Mouse (Mus musculus): ENCODE measurements around the gene Mrvi1. TPM values are rescaled to one million over a fixed set of nuclear protein-coding genes. Genes with fewer than 3 reads are reported as not detected.

The Mrvi1 gene
- polyA plus RNA-seq, 1 experiment from 2014 or later = 1.0 TPM

GRCm38 (mm10) chr7:110962943-110963654 is 19.2 kb downstream of the Mrvi1 start:
- no peaks in the 10 kb centered on the region for H3K27me3 ChIP-seq (replicated peaks; ENCODE audit: control insufficient read depth, insufficient read depth, low read length)
- H3K4me1 ChIP-seq (ENCODE audit: control insufficient read depth, insufficient read depth, low read depth, low read length) = no peaks in the 10 kb centered on the region
- WGBS = 72% methylated on average over 9 of the region's 9 CpGs
- H3K4me3 ChIP-seq (ENCODE audit: low read length) = no peak overlapping the region
- no peak overlapping the region for H3K27ac ChIP-seq (ENCODE audit: low read depth, low read length)
- H3K4me2 ChIP-seq (ENCODE audit: low read length) = no peak overlapping the region
- no peak for ATAC-seq
- no peak overlapping the region for H3K9ac ChIP-seq (ENCODE audit: low read depth, low read length)
- H3K36me3 ChIP-seq (ENCODE audit: control insufficient read depth, insufficient read depth, low read length) = no peaks in the 10 kb centered on the region
- H3K9me3 ChIP-seq (ENCODE audit: control insufficient read depth, low read length) = no peaks in the 10 kb centered on the region

- Histone ChIP-seq H3K4me3 (ENCODE audit: low read length) (no peak overlapping the region), H3K27ac (ENCODE audit: low read depth, low read length) (no peak overlapping the region), H3K27me3 (replicated peaks; ENCODE audit: control insufficient read depth, insufficient read depth, low read length) (no peaks in the 10 kb centered on the region), H3K9ac (ENCODE audit: low read depth, low read length) (no peak overlapping the region), H3K4me2 (ENCODE audit: low read length) (no peak overlapping the region), H3K36me3 (ENCODE audit: control insufficient read depth, insufficient read depth, low read length) (no peaks in the 10 kb centered on the region), H3K4me1 (ENCODE audit: control insufficient read depth, insufficient read depth, low read depth, low read length) (no peaks in the 10 kb centered on the region), H3K9me3 (ENCODE audit: control insufficient read depth, low read length) (no peaks in the 10 kb centered on the region)
- no peak for ATAC-seq
- WGBS = 78% methylated on average over 3 of the region's 3 CpGs
These were observed 19.8 kb downstream of the Mrvi1 start for GRCm38 (mm10) chr7:110962497-110962896.

- ATAC-seq = no peak
These were observed 25.7 kb downstream of the Mrvi1 start for GRCm38 (mm10) chr7:110956422-110957170.

GRCm38 (mm10) chr7:110955576-110955975 is 26.7 kb downstream of the Mrvi1 start:
- Histone ChIP-seq H3K36me3 (ENCODE audit: control insufficient read depth, insufficient read depth, low read length) (no peaks in the 10 kb centered on the region), H3K4me2 (ENCODE audit: low read length) (no peak overlapping the region), H3K27ac (ENCODE audit: low read depth, low read length) (no peak overlapping the region), H3K9me3 (ENCODE audit: control insufficient read depth, low read length) (no peaks in the 10 kb centered on the region), H3K27me3 (replicated peaks; ENCODE audit: control insufficient read depth, insufficient read depth, low read length) (no peaks in the 10 kb centered on the region), H3K4me3 (ENCODE audit: low read length) (no peak overlapping the region), H3K9ac (ENCODE audit: low read depth, low read length) (peak overlapping the region; percentile 13; the same call in 1 of the 2 replicates), H3K4me1 (ENCODE audit: control insufficient read depth, insufficient read depth, low read depth, low read length) (no peaks in the 10 kb centered on the region)
- WGBS = 72% methylated on average over 2 of the region's 2 CpGs
- ATAC-seq = no peak

More at GRCm38 (mm10) chr7:110956422-110957170, 25.7 kb downstream of the Mrvi1 start:
- no peak overlapping the region for H3K27ac ChIP-seq (ENCODE audit: low read depth, low read length)
- H3K27me3 ChIP-seq (replicated peaks; ENCODE audit: control insufficient read depth, insufficient read depth, low read length) = no peaks in the 10 kb centered on the region
- H3K4me3 ChIP-seq (ENCODE audit: low read length) = no peak overlapping the region
- no peaks in the 10 kb centered on the region for H3K9me3 ChIP-seq (ENCODE audit: control insufficient read depth, low read length)
- no peak overlapping the region for H3K4me2 ChIP-seq (ENCODE audit: low read length)
- no peaks in the 10 kb centered on the region for H3K36me3 ChIP-seq (ENCODE audit: control insufficient read depth, insufficient read depth, low read length)
- WGBS = 90% methylated on average over 14 of the region's 14 CpGs
- no peaks in the 10 kb centered on the region for H3K4me1 ChIP-seq (ENCODE audit: control insufficient read depth, insufficient read depth, low read depth, low read length)
- no peak overlapping the region for H3K9ac ChIP-seq (ENCODE audit: low read depth, low read length)

- H3K4me3 ChIP-seq (ENCODE audit: low read length) = no peak overlapping the region
- H3K9me3 ChIP-seq (ENCODE audit: control insufficient read depth, low read length) = no peaks in the 10 kb centered on the region
- H3K9ac ChIP-seq (ENCODE audit: low read depth, low read length) = no peak overlapping the region
- H3K4me1 ChIP-seq (ENCODE audit: control insufficient read depth, insufficient read depth, low read depth, low read length) = no peaks in the 10 kb centered on the region
- H3K4me2 ChIP-seq (ENCODE audit: low read length) = no peak overlapping the region
- no peak overlapping the region for H3K27ac ChIP-seq (ENCODE audit: low read depth, low read length)
- no peaks in the 10 kb centered on the region for H3K36me3 ChIP-seq (ENCODE audit: control insufficient read depth, insufficient read depth, low read length)
- no peak for ATAC-seq
- 86% methylated on average over 6 of the region's 6 CpGs for WGBS
- no peaks in the 10 kb centered on the region for H3K27me3 ChIP-seq (replicated peaks; ENCODE audit: control insufficient read depth, insufficient read depth, low read length)
These were observed 28.0 kb downstream of the Mrvi1 start for GRCm38 (mm10) chr7:110954072-110954858.

GRCm38 (mm10) chr7:110953210-110953609 is 29.1 kb downstream of the Mrvi1 start:
- H3K4me1 ChIP-seq (ENCODE audit: control insufficient read depth, insufficient read depth, low read depth, low read length) = no peaks in the 10 kb centered on the region
- no peak overlapping the region for H3K4me3 ChIP-seq (ENCODE audit: low read length)
- H3K9ac ChIP-seq (ENCODE audit: low read depth, low read length) = no peak overlapping the region
- no peaks in the 10 kb centered on the region for H3K36me3 ChIP-seq (ENCODE audit: control insufficient read depth, insufficient read depth, low read length)
- ATAC-seq = no peak
- no peak overlapping the region for H3K4me2 ChIP-seq (ENCODE audit: low read length)
- H3K27me3 ChIP-seq (replicated peaks; ENCODE audit: control insufficient read depth, insufficient read depth, low read length) = no peaks in the 10 kb centered on the region
- H3K9me3 ChIP-seq (ENCODE audit: control insufficient read depth, low read length) = no peaks in the 10 kb centered on the region
- no peak overlapping the region for H3K27ac ChIP-seq (ENCODE audit: low read depth, low read length)
- WGBS = 83% methylated on average over 1 of the region's 1 CpGs

GRCm38 (mm10) chr7:110950621-110950925 is 31.7 kb downstream of the Mrvi1 start:
- no peak for ATAC-seq
- H3K27me3 ChIP-seq (replicated peaks; ENCODE audit: control insufficient read depth, insufficient read depth, low read length) = no peaks in the 10 kb centered on the region
- no peak overlapping the region for H3K9ac ChIP-seq (ENCODE audit: low read depth, low read length)
- no peaks in the 10 kb centered on the region for H3K9me3 ChIP-seq (ENCODE audit: control insufficient read depth, low read length)
- no peak overlapping the region for H3K4me3 ChIP-seq (ENCODE audit: low read length)
- H3K36me3 ChIP-seq (ENCODE audit: control insufficient read depth, insufficient read depth, low read length) = no peaks in the 10 kb centered on the region
- H3K4me1 ChIP-seq (ENCODE audit: control insufficient read depth, insufficient read depth, low read depth, low read length) = no peaks in the 10 kb centered on the region
- H3K4me2 ChIP-seq (ENCODE audit: low read length) = no peak overlapping the region
- H3K27ac ChIP-seq (ENCODE audit: low read depth, low read length) = no peak overlapping the region

- Histone ChIP-seq H3K4me2 (ENCODE audit: low read length) (no peak overlapping the region), H3K4me1 (ENCODE audit: control insufficient read depth, insufficient read depth, low read depth, low read length) (no peaks in the 10 kb centered on the region), H3K9ac (ENCODE audit: low read depth, low read length) (no peak overlapping the region), H3K4me3 (ENCODE audit: low read length) (no peak overlapping the region), H3K27me3 (replicated peaks; ENCODE audit: control insufficient read depth, insufficient read depth, low read length) (no peaks in the 10 kb centered on the region), H3K9me3 (ENCODE audit: control insufficient read depth, low read length) (no peaks in the 10 kb centered on the region), H3K27ac (ENCODE audit: low read depth, low read length) (no peak overlapping the region), H3K36me3 (ENCODE audit: control insufficient read depth, insufficient read depth, low read length) (no peaks in the 10 kb centered on the region)
- 82% methylated on average over 13 of the region's 13 CpGs for WGBS
- no peak for ATAC-seq
These were observed 32.3 kb downstream of the Mrvi1 start for GRCm38 (mm10) chr7:110949785-110950620.

Data from hindbrain, embryonic 16.5 days (tissue).